Mouse (Mus musculus): ENCODE measurements around the gene Gabpb2.

GRCm38 (mm10) chr3:95250783-95251424 is 33.2 kb upstream of the Gabpb2 start, which contains the start of gene Bnipl:
- TF ChIP-seq CTCF (IDR thresholded peaks at IDR 0.05) (no peak), EP300 (IDR thresholded peaks at IDR 0.05) (no peak)

Measured in lung, postnatal 0 days (tissue).